Mouse (Mus musculus) kidney, adult 2 months (tissue): ENCODE data around the gene Dgkb. TPM values are rescaled to one million over a fixed set of nuclear protein-coding genes. Genes with fewer than 3 reads are reported as not detected.

Source experiments
- DNase-seq: peaks from one replicate; pipeline ENCODE4 v3.0.0; 2021
- H3K27ac ChIP-seq: fragments of 200-500 bp; 2 replicates; pipeline ENCODE4 v1.5.1; 2012; ENCODE audit warnings: low read depth, low read length, control low read depth, inconsistent platforms; ENCODE audit not compliant: insufficient read depth
- H3K27me3 ChIP-seq: fragments of 200-500 bp; replicated peaks from 2 replicates; pipeline ENCODE4 v1.6.1; 2012; ENCODE audit warnings: mild to moderate bottlenecking, moderate library complexity, low read length, inconsistent platforms; ENCODE audit not compliant: control insufficient read depth, insufficient read depth
- H3K36me3 ChIP-seq: fragments of 200-500 bp; 2 replicates; pipeline ENCODE4 v1.6.1; 2012; ENCODE audit warnings: mild to moderate bottlenecking, moderate library complexity, low read length, inconsistent platforms; ENCODE audit not compliant: control insufficient read depth, insufficient read depth
- H3K4me1 ChIP-seq: fragments of 200-500 bp; 2 replicates; pipeline ENCODE4 v1.6.1; 2011; ENCODE audit warnings: low read length; ENCODE audit not compliant: control insufficient read depth, insufficient read depth
- H3K4me3 ChIP-seq: fragments of 200-500 bp; 2 replicates; pipeline ENCODE4 v1.5.1; 2011; ENCODE audit warnings: mild to moderate bottlenecking, low read depth, low read length, control low read depth; ENCODE audit not compliant: insufficient read depth
- CTCF ChIP-seq: fragments of 200-500 bp; conservative IDR thresholded peaks from 2 replicates; pipeline ENCODE4 v1.5.1; 2011; ENCODE audit warnings: low read depth, mild to moderate bottlenecking, control low read depth, low read length, moderate library complexity, mixed read lengths; ENCODE audit not compliant: insufficient read depth, insufficient read length
- POLR2A ChIP-seq: fragments of 200-500 bp; IDR thresholded peaks from one replicate; pipeline ENCODE4 v1.6.1; 2011; ENCODE audit warnings: low read depth, low read length, control low read depth
- WGBS: fragments of 180-500 bp; shearing (Covaris S2); methylation state at CpG from one replicate; pipeline ENCODE4 v1.1.7; 2018; 5-methylcytosine and 5-hydroxymethylcytosine counted together
- polyA plus RNA-seq: library from polyadenylated mRNA; depleted of rRNA; stranded (reverse); fragments of >200 nt; gene quantifications from 2 replicates; pipeline ENCODE4 v1.2.3, GENCODE M21; 2012

The Dgkb gene
- polyA plus RNA-seq, 1 experiment: 0.42 TPM

GRCm38 (mm10) chr12:38304245-38304644 is 486.7 kb downstream of the Dgkb start:
- DNase-seq: no peak
- no peak overlapping the region for H3K27ac ChIP-seq
- H3K27me3 ChIP-seq: no peaks in the 10 kb centered on the region
- H3K4me3 ChIP-seq: no peak overlapping the region
- H3K4me1 ChIP-seq: no peaks in the 10 kb centered on the region
- 90% methylated on average over 3 of the region's 3 CpGs for WGBS
- TF ChIP-seq CTCF (no peak), POLR2A (no peak)
- H3K36me3 ChIP-seq: no peaks in the 10 kb centered on the region

DNA sequence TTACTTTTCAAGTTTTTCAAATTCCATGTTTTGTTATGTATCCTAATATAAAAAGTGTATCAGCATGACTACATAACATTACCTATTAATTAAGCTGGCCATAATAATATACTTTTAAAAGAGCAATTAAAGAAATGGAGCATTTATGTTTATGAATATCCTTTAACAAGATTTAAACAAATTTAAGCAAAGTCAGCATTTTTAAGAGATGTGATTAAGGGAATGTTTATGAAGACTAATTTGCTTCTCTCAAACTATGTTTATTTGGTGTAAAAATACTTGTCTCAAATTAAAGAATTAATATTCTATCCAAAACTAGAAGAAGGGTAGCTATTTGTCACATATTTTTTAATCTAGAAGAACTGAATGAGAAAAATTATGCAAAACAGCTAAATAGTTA is 492.4 kb downstream of the Dgkb start:
- no peak overlapping the region for H3K4me3 ChIP-seq
- no peak for DNase-seq
- H3K4me1 ChIP-seq: no peaks in the 10 kb centered on the region
- H3K27ac ChIP-seq: no peak overlapping the region
- no peaks in the 10 kb centered on the region for H3K36me3 ChIP-seq
- TF ChIP-seq CTCF (no peak), POLR2A (no peak)
- H3K27me3 ChIP-seq: no peaks in the 10 kb centered on the region

- Histone ChIP-seq H3K27me3 (no peaks in the 10 kb centered on the region), H3K36me3 (no peaks in the 10 kb centered on the region), H3K4me1 (no peaks in the 10 kb centered on the region), H3K27ac (no peak overlapping the region), H3K4me3 (no peak overlapping the region)
- 79% methylated on average over 1 of the region's 1 CpGs for WGBS
- no peak for DNase-seq
- TF ChIP-seq CTCF (no peak), POLR2A (no peak)
Measured at GRCm38 (mm10) chr12:38327729-38328271, 510.3 kb downstream of the Dgkb start.

GRCm38 (mm10) chr12:38328779-38329178 is 511.3 kb downstream of the Dgkb start:
- Histone ChIP-seq H3K27ac (no peak overlapping the region), H3K4me3 (no peak overlapping the region), H3K36me3 (no peaks in the 10 kb centered on the region), H3K27me3 (no peaks in the 10 kb centered on the region), H3K4me1 (no peaks in the 10 kb centered on the region)
- DNase-seq: no peak
- TF ChIP-seq CTCF (no peak), POLR2A (no peak)

- H3K36me3 ChIP-seq: no peaks in the 10 kb centered on the region
- peak; percentile 54 for DNase-seq
- WGBS: 12% methylated on average over 6 of the region's 6 CpGs
- H3K27me3 ChIP-seq: no peaks in the 10 kb centered on the region
- no peak overlapping the region for H3K27ac ChIP-seq
- TF ChIP-seq POLR2A (no peak), CTCF (peak; percentile 70)
- no peak overlapping the region for H3K4me3 ChIP-seq
- H3K4me1 ChIP-seq: no peaks in the 10 kb centered on the region
Measured at GRCm38 (mm10) chr12:38342657-38343056, 525.1 kb downstream of the Dgkb start.

GRCm38 (mm10) chr12:38352481-38352880 is 535.0 kb downstream of the Dgkb start:
- TF ChIP-seq POLR2A: no peak
- DNase-seq: no peak
- no peak overlapping the region for H3K27ac ChIP-seq
- no peaks in the 10 kb centered on the region for H3K36me3 ChIP-seq
- H3K4me3 ChIP-seq: no peak overlapping the region
- WGBS: 83% methylated on average over 3 of the region's 3 CpGs
- H3K27me3 ChIP-seq: no peaks in the 10 kb centered on the region
- H3K4me1 ChIP-seq: no peaks in the 10 kb centered on the region

DNA sequence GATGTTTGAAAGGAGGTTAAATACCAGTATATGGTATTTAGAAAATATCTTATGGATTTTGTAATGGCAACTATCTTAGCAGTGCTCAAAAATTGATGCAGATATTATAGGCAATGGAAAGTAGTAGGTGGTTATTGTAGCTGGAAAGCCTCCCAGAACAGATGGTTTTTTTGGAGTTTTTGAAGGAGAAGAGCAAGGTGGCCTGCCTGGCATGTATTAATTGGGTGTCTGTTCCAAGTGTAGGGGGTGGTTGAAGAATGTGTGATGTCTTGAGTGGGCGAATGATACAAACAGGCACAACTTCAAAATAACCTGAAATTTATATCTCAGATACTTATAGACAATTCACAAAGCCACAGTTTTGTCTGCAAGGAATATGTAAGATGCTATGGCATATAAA is 538.9 kb downstream of the Dgkb start:
- H3K27ac ChIP-seq: no peak overlapping the region
- H3K27me3 ChIP-seq: no peaks in the 10 kb centered on the region
- no peak for TF ChIP-seq POLR2A
- no peak for TF ChIP-seq CTCF
- 76% methylated on average over 1 of the region's 1 CpGs for WGBS
- no peaks in the 10 kb centered on the region for H3K4me1 ChIP-seq
- no peak overlapping the region for H3K4me3 ChIP-seq
- H3K36me3 ChIP-seq: no peaks in the 10 kb centered on the region
- DNase-seq: no peak

GRCm38 (mm10) chr12:38361491-38361890 is 544.0 kb downstream of the Dgkb start:
- H3K27ac ChIP-seq: no peak overlapping the region
- TF ChIP-seq CTCF (no peak), POLR2A (no peak)
- H3K36me3 ChIP-seq: no peaks in the 10 kb centered on the region
- H3K4me1 ChIP-seq: no peaks in the 10 kb centered on the region
- H3K27me3 ChIP-seq: no peaks in the 10 kb centered on the region
- 60% methylated on average over 4 of the region's 4 CpGs for WGBS
- no peak overlapping the region for H3K4me3 ChIP-seq
- no peak for DNase-seq
